Mouse (Mus musculus): ENCODE measurements around the gene Pex11b.

DNA sequence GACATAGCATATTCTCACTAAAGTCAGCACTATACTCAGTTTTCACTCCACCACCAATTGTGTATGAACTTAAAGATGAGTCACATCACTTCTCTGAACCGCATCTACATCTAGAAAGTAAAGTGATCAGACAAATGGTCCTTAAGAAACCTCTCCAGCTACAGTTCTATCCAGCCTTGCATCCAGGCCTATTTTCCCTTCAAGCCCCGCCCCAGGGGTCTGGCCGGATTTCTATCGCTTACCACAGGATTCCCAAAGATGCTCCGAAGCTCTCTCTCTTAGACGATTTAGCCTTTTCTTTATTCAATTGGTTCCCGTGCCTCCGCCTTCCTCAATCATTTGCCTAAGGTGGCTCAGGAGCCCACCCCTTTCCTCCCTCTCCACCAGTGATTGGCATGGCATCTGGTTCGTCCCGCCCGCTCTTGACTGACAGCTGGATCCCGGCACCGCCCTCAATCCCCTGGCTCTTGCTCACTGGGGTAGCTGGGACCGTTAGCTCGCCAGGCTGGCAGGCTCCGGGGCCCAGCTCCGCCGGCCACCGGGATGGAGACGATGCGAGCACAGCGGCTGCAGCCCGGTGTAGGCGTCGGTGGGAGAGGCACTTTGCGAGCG is 34.4 kb upstream of the Pex11b start, which contains the start of gene Lix1l:
- TF ChIP-seq CTCF (IDR thresholded peaks at IDR 0.05; ENCODE audit: borderline replicate concordance, control insufficient read depth, extremely low read depth, insufficient read depth, low read length, poor library complexity) = no peak
- peak; percentile 37; the same call in 1 of the 2 replicates for TF ChIP-seq POLR2A (IDR thresholded peaks at IDR 0.05; ENCODE audit: control insufficient read depth, extremely low read depth, insufficient read depth, low read length, poor library complexity)

Measured in thymus, adult 2 months (tissue).